Mouse (Mus musculus): ENCODE measurements around the gene Mmp19. TPM values are rescaled to one million over a fixed set of nuclear protein-coding genes. Genes with fewer than 3 reads are reported as not detected.

Mmp19 gene
- total RNA-seq, 2 experiments from 2014 or later = 0.50 to 0.76 TPM

- intact Hi-C loops (cut with DNase I) = no loop called here
- DNase-seq (ENCODE audit: low spot score in 2 of 2) = no peak
These were observed 49.9 kb downstream of the Mmp19 start for GRCm38 (mm10) chr10:128840612-128841011.

- no peak for DNase-seq (ENCODE audit: low spot score in 2 of 2)
- intact Hi-C loops (cut with DNase I) = no loop called here
These were observed 52.5 kb downstream of the Mmp19 start for GRCm38 (mm10) chr10:128843260-128843659.

GRCm38 (mm10) chr10:128845516-128845915, 54.8 kb downstream of the Mmp19 start:
- intact Hi-C loops (cut with DNase I) = loop anchor here (1.0 to 5.0 kb wide), 2 partner anchors 50 to 132 kb away; no protein-coding TSS in a partner anchor
- DNase-seq (ENCODE audit: low spot score in 2 of 2) = no peak

- DNase-seq (ENCODE audit: low spot score in 2 of 2) = no peak
- intact Hi-C loops (cut with DNase I) = loop anchor here (5.0 kb wide), 1 partner anchor 131 kb away; no protein-coding TSS in a partner anchor
These were observed 56.0 kb downstream of the Mmp19 start for GRCm38 (mm10) chr10:128846664-128847063.

- intact Hi-C loops (cut with DNase I) = loop anchor here (5.0 kb wide), 1 partner anchor 129 kb away; no protein-coding TSS in a partner anchor
- DNase-seq (ENCODE audit: low spot score in 2 of 2) = no peak
These were observed 57.7 kb downstream of the Mmp19 start for GRCm38 (mm10) chr10:128848426-128848825.

GRCm38 (mm10) chr10:128850339-128850738, 59.6 kb downstream of the Mmp19 start:
- intact Hi-C loops (cut with DNase I) = no loop called here
- no peak for DNase-seq (ENCODE audit: low spot score in 2 of 2)

Other genes with a start within 250 kb of the Mmp19 start
- 10 to 100 TPM; 14.2 to 15.0 TPM for gene Zc3h10, start 243.1 kb upstream of the Mmp19 start, total RNA-seq (2021)
- gene Rpl41, start 241.6 kb upstream of the Mmp19 start, total RNA-seq (2021) = 1,000 to 10,000 TPM; 1,491 to 1,683 TPM
- 10 to 100 TPM; 58.2 to 59.3 TPM for gene Pa2g4, start 224.9 kb upstream of the Mmp19 start, total RNA-seq (2021)
- gene Erbb3, start 201.3 kb upstream of the Mmp19 start, total RNA-seq (2021) = 1 to 10 TPM; 6.5 to 9.4 TPM
- 100 to 1,000 TPM; 245 to 252 TPM for gene Rps26, start 164.2 kb upstream of the Mmp19 start, total RNA-seq (2021)
- 10 to 100 TPM; 10.2 to 19.0 TPM for gene Ikzf4, start 144.9 kb upstream of the Mmp19 start, total RNA-seq (2021)
- gene Suox, start 116.8 kb upstream of the Mmp19 start, total RNA-seq (2021) = 10 to 100 TPM; 12.0 to 12.6 TPM
- gene Rab5b, start 94.6 kb upstream of the Mmp19 start, total RNA-seq (2021) = 100 to 1,000 TPM; 129 to 134 TPM
- under 1 TPM; 0.48 to 0.79 TPM for gene Pmel, start 86.7 kb upstream of the Mmp19 start, total RNA-seq (2021)
- 1 to 10 TPM; 2.1 to 2.6 TPM for gene Cdk2, start 85.9 kb upstream of the Mmp19 start, total RNA-seq (2021)
- gene Dgka, start 46.1 kb upstream of the Mmp19 start, total RNA-seq (2021) = 1 to 10 TPM; 5.6 to 7.8 TPM
- gene Pym1, start 43.0 kb upstream of the Mmp19 start, total RNA-seq (2021) = 10 to 100 TPM; 27.7 to 31.8 TPM
- gene Dnajc14, start 13.2 kb downstream of the Mmp19 start, total RNA-seq (2021) = 10 to 100 TPM; 65.0 to 66.9 TPM
- gene Tmem198b, start 13.5 kb downstream of the Mmp19 start, total RNA-seq (2021) = 1 to 10 TPM; 8.4 to 8.5 TPM
- 10 to 100 TPM; 32.9 to 40.9 TPM for gene Sarnp, start 26.4 kb downstream of the Mmp19 start, total RNA-seq (2021)
- gene Ormdl2, start 30.7 kb downstream of the Mmp19 start, total RNA-seq (2021) = 1 to 10 TPM; 7.1 to 7.7 TPM
- 10 to 100 TPM; 12.6 to 14.7 TPM for gene Gdf11, start 100.8 kb downstream of the Mmp19 start, total RNA-seq (2021)
- 10 to 100 TPM; 59.5 to 64.6 TPM for gene Cd63, start 110.1 kb downstream of the Mmp19 start, total RNA-seq (2021)
- 1 to 10 TPM; 6.7 to 7.0 TPM for gene Rdh5, start 132.0 kb downstream of the Mmp19 start, total RNA-seq (2021)
- gene Bloc1s1, start 133.1 kb downstream of the Mmp19 start, total RNA-seq (2021) = 10 to 100 TPM; 85.2 to 95.4 TPM
- gene Itga7, start 142.9 kb downstream of the Mmp19 start, total RNA-seq (2021) = 10 to 100 TPM; 13.0 to 16.5 TPM
- not detected for gene Mettl7b, start 170.1 kb downstream of the Mmp19 start, total RNA-seq (2021)
- gene Olfr9, start 198.5 kb downstream of the Mmp19 start, total RNA-seq (2021) = not detected
- gene Olfr763, start 219.9 kb downstream of the Mmp19 start, total RNA-seq (2021) = not detected
- not detected for gene Olfr764-ps1, start 249.0 kb downstream of the Mmp19 start, total RNA-seq (2021)